Mouse (Mus musculus) layer of hippocampus, adult 9-10 months (tissue): ENCODE measurements at regions not wholly inside any gene's neighbourhood (a gene's known extent, or its start where the extent isn't known, plus 50 kb on each side); places are given as distances from the start of the nearest gene placed in this dataset.

ENCODE experiments used
- DNase-seq: peaks from one replicate; pipeline ENCODE4 v3.0.0; 2022; ENCODE audit warnings: low spot score

DNA sequence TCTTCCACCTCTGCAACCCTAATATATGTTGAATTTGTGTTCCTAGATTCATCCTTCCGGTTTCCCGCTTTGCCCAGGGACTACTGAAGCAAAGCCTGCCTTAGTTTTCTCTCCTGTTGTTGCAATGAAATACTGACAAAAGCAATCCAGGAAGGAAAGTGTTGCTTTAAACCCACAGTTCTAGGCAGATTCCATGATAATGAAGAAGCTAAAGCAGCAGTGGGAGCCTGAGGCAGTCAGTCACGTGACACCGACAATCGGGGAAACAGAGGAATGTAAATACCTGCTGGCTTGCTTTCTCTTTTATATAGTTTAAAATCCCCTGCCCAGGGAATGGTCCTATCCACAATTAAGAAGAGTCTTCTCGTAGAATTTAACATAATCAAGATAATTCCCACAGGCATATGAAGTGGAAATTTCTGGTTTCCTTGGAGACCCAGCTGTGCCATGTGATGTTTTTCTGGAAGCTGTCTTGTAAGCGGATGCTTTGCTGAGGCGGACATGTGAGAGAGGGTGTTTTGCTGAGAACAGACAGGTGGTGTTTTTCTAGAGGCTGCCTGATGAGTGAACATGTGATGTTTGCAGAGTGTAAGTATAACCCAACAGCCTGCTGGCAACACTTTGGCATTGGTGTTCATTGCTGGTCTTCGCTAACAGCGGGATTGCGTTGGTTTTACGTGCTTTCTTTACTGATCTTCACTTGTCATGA, 398.0 kb downstream of the Prim2 start:
- DNase-seq: peak; percentile 37

DNA sequence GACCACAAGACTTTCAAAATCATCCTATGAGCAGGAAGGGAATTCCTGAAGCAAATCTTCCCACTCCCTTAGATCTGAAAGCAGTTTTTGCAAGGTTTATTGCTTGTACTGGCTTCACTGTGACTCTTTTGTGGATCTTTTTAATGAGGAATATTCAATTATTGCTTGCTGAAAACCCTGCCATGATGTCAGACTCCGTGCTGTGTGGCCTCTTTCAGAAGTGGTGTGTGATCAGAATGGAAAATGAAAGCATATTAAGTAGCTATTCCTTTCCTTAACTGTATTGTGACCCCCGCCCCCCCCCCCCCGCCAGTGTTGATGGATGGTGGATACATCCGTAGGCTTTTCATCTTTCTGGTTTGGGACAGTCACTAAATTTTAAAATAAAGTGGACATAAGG, 400.4 kb downstream of the Prim2 start:
- DNase-seq: no peak

DNA sequence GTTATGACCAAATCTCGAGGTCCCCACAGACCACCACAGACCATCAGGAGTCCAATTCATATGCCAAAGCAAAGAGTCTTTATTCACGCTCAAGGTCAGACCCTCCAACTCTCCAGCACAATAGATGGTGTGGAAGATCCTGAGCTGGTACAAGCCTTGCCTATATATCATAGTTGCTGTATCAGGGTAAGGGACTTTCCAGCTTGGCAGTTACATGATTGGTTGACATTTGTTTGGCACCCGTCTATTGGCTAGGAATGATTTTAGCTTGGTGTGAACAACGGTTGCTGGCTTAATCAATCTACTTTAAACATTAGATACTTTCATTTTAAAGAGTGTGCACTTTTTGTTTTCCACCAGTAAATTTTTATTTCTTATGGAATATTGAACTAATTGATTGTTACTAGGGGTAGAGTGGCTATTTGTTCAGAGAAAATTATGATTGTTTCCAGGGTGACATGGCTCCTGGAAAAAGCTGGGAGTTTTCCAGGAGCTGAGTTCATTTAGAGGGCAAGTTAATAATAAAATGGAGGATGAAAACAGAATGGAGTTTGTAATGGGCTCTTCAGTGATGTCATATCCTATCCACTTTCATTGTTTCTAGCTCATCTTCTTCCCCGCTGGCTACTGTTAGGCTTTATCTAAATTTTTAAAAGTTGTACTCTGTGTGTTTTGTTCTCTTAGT, 403.7 kb downstream of the Prim2 start:
- no peak for DNase-seq

DNA sequence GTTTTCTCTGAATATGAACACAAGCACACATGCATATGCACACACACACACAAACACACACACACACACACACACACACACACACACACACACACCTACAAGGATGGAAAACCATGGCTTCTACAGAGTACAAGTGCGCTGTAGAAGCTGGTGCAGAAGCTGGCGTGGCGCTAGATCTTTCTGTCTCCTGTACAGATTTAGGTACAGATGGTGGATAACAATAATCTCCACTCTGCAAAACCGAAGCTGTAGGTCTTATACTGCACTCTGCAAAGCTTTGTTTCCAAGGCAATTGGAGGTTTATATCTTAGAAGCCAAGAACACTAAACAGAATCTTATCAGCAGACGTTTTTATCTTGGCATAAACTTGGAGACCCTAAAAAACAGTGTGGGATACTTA, 420.1 kb downstream of the Prim2 start:
- DNase-seq: no peak

DNA sequence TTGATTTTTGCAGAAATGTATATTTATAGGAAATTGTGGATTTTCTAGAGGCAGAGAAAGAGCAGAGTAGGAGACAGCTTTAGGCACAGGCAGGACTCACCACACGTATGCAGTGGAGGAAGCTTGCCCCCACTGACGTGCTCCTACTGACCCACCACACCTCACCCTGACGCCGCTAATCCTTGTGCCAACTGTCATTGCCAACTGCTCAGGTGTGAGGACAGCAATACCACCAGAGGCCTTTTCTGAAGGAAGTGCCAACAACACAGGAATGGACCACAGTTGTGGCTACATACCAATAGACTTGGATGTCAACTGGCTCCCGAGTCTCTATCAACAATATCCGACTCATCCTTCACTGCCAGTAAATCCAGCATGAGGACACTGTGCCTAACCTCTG, 422.5 kb downstream of the Prim2 start:
- no peak for DNase-seq

DNA sequence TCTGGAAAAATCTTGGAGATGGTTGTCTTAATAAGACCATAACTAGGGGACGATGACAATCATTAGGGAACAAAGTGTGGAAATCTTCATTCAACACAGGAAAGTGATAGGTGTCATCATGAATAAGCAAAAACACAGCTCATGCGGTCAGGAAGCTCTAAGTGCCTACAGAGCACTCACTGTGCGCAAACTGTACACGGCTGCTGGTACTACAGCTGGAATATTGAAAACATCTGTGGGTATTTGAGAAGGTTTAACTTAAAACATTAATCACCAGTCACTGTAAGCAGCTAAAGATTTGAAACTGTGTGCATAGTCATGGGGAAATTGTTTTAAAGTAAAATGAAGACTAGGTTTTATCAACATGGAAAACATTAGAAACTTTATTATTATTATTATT, 424.4 kb downstream of the Prim2 start:
- no peak for DNase-seq

DNA sequence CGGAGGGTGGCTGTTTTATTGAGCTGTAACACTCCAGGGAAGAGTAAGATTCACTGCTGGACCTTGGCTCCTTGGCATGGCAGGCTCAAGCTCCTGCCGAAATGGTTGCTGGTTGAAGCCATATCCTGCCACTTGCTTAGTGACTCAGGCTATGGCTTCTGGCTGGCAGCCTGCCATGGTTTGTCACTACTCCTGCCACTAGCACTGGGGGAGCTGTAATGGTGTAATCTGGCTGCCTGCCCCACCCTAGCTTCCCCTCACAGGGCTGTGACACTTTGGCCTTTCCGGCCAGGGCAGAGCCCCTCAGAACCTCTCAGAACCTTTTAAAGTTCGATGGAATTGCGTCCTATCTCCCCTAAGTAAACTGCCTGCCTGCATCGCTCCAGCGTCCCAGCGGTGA, 424.9 kb downstream of the Prim2 start:
- DNase-seq: no peak

DNA sequence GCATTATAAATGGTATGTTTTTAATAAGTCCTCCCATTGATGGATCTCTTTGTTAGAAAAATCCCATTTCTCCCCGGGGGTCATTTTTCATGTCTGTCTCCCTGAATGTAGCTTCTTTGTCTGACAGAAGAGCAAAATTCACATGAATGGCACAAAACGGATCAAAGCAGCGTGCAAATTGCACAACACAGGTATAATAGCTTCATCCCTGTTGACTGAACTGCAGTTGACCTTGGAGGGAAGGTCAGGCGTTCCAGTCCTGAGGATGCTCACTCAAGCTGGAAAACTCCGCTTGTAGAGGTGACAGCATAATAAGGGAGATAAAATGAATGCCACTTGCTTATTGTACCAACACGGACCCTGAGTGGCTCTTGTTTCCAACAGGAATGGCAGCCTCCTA, 446.6 kb downstream of the Prim2 start:
- DNase-seq: no peak

DNA sequence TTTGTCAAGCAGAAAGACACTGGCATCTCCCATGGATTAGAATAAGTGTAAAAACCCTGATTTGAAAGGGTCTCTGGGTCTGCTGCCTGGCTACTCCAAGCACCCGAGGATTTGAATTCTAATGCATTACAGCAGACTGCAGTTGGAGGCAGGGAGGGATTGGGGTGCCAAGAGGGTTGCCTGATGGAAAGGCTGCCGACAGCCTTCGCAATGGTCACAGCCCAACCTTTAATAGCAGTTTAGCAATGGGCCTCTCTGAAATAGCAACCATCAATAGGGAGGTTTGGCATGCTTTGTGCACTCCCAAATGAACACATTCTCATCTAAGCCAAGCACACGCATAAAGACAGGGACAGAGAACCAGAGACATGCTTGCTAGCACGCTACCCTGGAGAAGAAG, 454.8 kb downstream of the Prim2 start:
- no peak for DNase-seq

DNA sequence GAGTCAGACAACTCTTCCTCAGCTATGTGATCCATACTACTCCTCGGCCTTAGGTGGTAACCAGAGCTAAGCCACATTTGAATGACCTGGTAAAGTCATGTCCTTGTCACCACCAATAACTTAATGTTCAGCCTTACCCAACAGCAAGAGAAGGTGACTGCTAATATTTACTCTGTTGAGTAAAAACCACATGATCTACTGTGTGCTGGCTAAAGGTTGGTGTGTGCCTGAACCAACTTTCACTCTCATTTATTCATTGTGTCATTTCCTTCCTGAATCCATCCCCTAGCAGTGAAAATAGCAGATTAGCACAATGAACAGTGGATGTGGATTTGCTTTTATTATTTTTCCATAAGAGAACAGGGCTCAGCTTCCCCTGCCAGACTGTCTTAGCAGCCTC, 455.2 kb downstream of the Prim2 start:
- no peak for DNase-seq

DNA sequence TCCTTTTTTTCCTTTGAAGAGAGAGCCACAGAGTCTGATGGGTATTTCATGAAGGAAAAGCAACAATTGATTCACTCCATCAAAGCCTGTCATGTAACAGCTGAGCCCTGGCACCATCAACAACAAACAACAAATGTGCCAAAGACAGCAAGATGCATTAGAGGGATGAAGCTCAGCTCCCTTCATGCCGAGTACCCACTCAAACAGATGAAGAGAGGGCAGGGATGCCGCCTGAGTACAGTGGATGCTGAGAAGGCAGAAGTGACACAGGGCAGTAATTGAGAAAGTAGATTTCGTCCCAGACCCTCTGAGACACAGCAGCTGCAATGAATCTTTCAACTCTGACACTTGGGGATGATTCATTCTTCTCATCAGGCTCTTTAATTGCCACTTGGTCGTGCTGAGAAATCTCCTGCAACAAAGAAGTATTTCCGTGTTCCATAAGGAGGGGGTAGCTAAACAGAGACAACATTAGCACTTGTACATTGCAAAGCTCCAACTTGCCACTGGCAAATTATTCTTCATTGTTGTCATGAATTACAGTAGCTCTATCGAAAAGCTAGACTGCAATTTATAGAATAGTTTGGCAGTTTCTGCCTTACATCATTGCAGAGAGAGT, 467.9 kb downstream of the Prim2 start:
- DNase-seq: no peak

DNA sequence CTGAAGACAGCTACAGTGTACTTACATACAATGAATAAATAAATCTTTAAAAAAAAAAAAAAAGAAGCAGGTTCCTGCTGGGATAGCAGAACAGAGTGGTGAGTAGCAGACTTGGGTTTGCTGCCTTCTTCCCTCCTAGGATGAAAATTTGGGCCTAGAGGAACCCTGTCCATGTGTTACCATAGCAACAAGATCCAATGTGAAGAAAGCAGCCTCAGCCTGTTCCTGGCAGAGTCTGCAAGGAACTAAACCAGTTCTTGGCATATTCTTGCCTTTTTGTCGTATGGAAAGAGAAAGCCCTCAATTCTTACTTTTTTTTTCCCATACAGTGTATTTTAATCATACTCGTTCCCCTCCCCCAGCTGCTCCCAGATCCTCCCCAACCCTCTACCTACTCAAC, 474.5 kb downstream of the Prim2 start:
- no peak for DNase-seq

DNA sequence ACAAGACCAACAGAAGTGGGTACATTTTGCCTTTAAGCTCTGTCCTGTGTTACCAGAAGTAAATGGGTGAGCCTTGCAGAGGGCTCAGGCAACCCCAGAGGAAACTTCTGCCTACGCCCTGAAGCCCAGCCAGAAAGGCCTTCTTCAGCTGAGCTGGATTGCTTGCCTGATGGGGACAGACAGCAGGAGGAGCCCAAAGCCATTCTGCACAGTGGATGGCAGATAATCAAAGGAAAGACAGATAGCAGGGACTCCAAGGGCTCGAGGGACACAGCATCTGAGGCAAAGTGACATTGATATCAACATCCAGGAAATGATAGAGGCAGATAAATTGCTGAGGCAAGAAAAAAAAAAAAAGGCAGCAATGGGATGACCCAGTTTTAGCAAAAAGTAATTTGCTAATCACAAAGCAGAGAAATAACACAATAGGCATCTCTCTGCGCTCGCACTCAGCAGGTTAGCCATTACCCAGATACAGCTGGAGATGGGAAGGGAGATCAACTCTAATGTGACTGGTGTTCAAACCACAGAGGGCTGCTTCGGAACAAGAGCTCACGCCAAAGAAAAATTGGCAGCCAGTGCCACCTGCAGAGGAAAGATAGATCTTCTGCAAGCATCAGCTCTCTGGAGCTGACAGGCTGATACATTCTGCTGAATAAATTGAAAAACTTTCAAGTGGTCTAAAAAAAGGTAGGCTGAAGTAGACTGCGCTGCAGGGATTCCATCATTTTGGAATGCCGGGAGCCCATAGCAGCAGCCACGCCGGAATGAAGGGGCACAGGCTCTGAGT, 494.8 kb downstream of the Prim2 start:
- DNase-seq: no peak

DNA sequence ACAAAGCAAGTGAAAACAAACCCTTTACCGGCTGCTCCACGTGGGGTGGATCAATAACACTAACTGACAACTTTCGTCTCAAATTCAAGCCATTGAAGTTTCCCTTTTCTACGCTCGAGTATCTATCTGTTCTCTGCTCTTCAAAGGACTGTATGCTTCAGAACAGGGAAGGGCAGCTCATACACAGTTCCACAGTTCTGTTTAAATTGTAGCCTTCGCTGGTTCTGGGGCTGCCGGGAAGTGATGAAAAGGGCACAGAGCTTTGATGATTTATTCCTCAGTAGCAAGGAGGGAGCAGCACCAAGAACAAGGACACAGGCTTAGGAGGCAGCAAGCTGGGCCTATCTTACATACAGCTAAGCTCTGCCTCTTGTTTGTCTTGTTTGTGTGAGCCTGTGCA, 532.6 kb downstream of the Prim2 start:
- DNase-seq: no peak

DNA sequence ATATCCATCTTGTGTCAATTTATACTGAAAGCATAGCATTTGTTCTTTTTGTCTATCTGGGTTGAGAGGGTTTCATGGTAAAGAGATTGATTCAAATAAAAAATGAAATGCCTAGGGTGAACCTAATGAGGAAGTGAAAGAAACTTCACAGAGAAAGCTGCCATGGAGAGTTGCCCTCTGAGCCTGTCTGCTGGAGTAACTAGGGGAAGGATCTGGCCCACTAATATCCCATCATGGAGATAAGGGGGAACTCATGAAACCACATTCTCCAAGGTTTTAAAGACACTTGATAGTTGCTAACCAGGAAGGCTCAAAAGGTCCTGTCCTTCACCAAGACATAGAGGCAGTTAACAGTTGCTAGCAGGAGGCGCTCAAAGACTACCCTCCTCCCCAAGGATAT, 539.2 kb downstream of the Prim2 start:
- no peak for DNase-seq

DNA sequence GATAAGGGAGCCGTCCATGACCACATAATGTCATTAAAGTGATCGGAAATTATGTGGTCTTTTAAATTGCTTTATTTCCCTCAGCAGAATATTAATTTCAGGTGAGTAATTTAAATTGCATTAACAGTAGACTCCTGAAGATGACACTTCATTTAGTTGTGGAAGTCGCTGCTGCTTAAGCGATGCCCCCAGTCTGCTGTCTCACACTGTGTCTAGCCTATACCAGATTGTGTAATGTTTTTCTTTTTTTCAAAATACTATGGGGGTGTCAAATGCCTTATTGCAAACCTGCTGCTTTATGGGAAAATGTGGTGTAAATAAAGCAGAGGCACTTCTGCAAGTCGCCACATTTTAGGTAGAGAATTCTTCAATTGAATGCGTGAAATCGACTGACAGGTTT, 544.5 kb downstream of the Prim2 start:
- no peak for DNase-seq

DNA sequence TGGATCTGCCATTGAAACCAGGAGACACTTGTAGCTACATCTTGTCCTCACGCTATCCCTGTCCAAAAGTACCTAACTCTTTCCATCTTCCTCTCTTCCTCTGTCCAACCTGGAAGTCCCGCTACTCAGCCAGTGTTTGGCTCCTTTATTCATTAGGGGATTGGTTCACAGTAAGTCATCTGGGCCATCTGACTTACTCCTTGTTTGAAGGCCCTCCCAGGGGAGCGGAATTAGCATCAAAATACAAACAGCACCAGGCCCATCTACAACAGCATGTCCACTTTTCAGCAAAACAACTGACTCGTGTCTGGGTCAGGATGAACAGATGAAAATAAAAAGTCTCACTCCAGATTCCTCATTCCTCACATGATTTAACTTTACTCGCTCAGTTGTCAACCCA, 559.2 kb upstream of the Gm5415 start:
- no peak for DNase-seq

DNA sequence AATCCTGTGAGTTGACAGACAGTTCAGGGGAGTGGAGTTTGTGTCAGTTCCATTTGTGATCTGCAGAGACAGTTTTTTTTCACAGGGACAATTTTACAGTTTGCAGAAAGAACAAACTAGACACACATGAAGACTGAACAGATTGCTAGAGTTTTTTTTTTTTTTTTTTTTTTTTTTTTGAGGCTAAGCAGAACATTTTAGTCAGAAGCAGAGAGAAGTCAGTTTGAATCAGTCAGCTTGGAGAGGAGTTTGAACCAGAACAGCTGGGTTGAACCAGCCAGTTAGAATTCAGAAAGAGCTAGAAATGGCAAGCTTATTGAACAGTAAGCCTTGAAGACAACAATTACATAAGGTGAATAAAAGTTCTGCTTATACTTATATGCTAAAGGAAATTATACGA, 557.2 kb upstream of the Gm5415 start:
- DNase-seq: no peak

DNA sequence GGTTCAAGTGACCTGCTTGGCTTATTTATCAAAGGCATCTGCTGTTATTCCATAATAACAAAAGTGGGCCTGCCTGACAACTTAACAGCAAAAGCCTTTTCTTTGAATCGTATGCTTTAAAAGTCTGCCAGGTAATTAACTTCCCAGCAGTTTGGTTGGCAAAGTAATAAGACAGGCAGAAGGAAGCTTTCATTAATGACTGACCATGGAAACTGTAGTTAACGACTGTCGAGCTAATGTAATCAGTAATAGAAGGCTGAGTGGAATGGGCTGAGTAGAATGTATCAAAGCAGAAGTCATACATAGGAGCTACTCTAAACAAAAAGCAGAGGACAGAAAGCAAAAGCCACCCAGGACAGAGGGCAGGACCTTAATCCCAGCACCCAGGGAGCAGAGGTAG, 551.0 kb upstream of the Gm5415 start:
- DNase-seq: no peak

DNA sequence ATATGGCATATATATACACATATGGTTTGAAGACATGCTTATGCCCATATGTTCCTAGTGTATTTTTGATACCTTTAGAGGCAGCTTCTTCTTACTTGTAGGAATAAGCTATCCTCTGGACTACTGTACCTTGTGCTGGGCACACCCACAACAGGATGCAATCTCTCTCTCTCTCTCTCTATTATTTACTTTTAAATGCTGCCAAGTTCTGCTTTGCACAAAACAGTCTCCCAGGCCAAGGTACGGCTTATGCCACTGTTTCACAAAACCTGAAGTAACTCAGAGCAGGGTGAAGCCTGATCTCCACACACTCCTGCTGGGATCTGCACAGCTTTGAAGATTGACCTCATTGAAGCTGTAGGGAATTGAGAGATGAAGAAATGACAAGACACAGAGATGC, 549.8 kb upstream of the Gm5415 start:
- DNase-seq: no peak

DNA sequence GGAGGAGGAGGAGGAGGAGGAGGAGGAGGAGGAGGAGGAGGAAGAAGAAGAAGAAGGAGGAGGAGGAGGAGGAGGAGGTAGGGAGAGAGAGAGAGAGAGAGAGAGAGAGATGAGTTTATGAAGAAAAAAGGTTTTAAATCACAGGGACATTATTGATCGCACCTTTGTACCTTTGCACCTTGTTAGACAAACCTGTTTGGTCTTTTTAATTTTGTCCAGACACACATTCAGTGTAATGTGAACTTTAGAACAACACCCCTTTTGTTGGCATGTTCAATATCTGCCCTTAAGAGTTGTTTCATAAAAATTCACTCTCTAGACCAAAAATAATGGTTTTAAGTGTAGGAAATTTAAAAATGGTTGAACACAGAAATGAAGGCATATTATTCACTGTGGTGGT, 527.5 kb upstream of the Gm5415 start:
- no peak for DNase-seq

DNA sequence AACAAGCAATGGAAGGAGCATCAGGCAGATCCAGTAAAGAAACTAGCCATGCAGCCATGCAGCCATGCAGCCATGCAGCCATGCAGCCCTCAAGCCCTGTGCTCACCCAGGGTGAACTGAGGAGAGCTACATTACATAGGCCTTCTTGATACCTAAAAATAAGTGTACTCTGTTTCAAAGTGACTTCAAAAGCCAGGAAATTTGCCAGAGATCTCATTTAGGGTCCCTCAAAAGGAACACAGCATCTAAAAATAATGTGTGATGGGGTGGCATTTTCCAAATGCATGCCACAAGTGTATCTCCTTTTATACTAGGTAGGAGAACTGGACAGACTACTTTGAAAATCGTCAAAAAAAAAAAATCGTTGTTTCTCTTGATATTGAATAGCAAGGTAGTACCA, 510.9 kb upstream of the Gm5415 start:
- no peak for DNase-seq

DNA sequence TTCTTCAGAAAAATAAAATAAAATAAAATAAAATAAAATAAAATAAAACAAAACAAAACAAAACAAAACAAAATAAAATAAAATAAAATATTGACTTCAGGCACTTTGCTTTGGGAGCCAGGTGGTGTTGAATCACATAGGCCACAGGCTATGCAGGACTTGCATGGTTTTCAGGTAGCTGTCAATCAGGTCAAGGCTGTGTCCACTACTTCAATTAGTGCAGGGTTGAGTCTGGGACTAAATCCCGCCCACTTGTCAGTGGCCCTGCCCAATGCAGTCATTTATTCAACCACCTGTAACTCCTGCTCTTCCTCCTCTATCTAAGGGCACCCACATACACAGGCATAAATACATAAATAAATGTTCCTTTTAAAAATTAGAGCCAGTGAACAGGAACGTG, 497.3 kb upstream of the Gm5415 start:
- DNase-seq: no peak
